27 mouse cellular contexts compared by ENCODE assay signal in the genomic region with DNA sequence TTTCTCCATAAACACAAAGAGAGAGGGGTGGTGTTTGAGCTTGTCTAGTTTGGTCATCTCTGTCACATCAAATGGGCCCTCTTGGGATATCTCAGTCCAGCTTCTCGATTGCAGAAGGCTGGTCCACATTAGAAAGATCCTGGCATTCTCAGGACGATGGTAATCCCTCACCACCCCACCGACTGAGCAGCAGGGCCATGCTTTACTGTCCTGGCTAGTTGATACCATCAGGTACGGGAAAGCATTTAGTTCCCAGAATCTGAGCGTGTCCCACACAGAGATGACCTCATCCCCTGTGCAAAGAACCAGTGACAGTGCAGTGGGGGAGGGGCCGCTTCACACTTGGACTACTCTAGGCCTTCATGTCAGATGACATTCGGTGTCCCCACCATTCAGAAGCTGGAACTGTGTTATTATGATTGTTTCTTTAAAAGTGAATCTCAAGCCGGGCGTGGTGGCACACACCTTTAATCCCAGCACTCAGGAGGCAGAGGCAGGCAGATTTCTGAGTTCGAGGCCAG.
A peak's percentile ranks its signal among the peaks of the same experiment; 100 is the strongest.
DNase-seq lines count a peak whose midpoint lies in the region; ATAC-seq and TF ChIP-seq lines count a peak whose summit lies in the region.
"Had no signal": no experiment of that assay in that cellular context is flagged by ENCODE, and none has a peak within 500 bp of the region (broad histone marks: within the 10 kb centered on the region; RNA-seq: fewer than 3 reads in every experiment).

No protein-coding gene starts in this region.

- 0 out of 2 replicates have a peak, but pooled peaks have one; percentile 16 for ATAC-seq in intestine, postnatal 0 days
- no peak for ATAC-seq in intestine, embryonic 15.5 days
- 0 out of 2 replicates have a peak, but pooled peaks have one; percentile 26 for ATAC-seq in limb, embryonic 11.5 days (ENCODE audit: insufficient number of reproducible peaks, low FRiP score, low TSS enrichment, low read depth)
- 0 out of 2 replicates have a peak, but pooled peaks have one; percentile 17 for ATAC-seq in stomach, embryonic 16.5 days (ENCODE audit: insufficient read depth, low FRiP score)
- no peak for ATAC-seq in stomach, postnatal 0 days (ENCODE audit: low FRiP score, low TSS enrichment)
- ATAC-seq: forebrain, embryonic 13.5 days; forebrain, embryonic 16.5 days; hindbrain, embryonic 16.5 days; Patski had no signal

- H3K27me3 ChIP-seq in intestine, postnatal 0 days (replicated peaks; ENCODE audit: control insufficient read depth, insufficient read depth, low read length) = no peaks in the 10 kb centered on the region
- no peaks in the 10 kb centered on the region for H3K27me3 ChIP-seq in intestine, embryonic 15.5 days (replicated peaks)
- no peaks in the 10 kb centered on the region for H3K27me3 ChIP-seq in limb, embryonic 11.5 days (ENCODE audit: control insufficient read depth, insufficient read depth, low read length)
- H3K27me3 ChIP-seq in limb, embryonic 10.5 days (ENCODE audit: low read depth, poor library complexity, severe bottlenecking) = no peaks in the 10 kb centered on the region
- no peaks in the 10 kb centered on the region for H3K27me3 ChIP-seq in stomach, embryonic 16.5 days (ENCODE audit: control insufficient read depth, insufficient read depth, low read length)
- H3K27me3 ChIP-seq in stomach, postnatal 0 days (ENCODE audit: control insufficient read depth, insufficient read depth, low read length) = no peaks in the 10 kb centered on the region
- H3K27me3 ChIP-seq: CH12.LX; forebrain, embryonic 13.5 days; heart, embryonic 12.5 days; heart, embryonic 15.5 days; hindbrain, embryonic 13.5 days; Patski had no signal

- no peak overlapping the region for H3K9ac ChIP-seq in intestine, postnatal 0 days (ENCODE audit: low read depth, low read length)
- no peak overlapping the region for H3K9ac ChIP-seq in intestine, embryonic 15.5 days
- no peak overlapping the region for H3K9ac ChIP-seq in limb, embryonic 11.5 days (ENCODE audit: low read length)
- H3K9ac ChIP-seq in stomach, embryonic 16.5 days (ENCODE audit: low read length) = no peak overlapping the region
- no peak overlapping the region for H3K9ac ChIP-seq in stomach, postnatal 0 days (ENCODE audit: low read length)
- H3K9ac ChIP-seq: forebrain, embryonic 13.5 days; heart, embryonic 12.5 days; heart, embryonic 15.5 days; hindbrain, embryonic 13.5 days had no signal

- H3K27ac ChIP-seq in intestine, postnatal 0 days (ENCODE audit: low read depth, low read length) = no peak overlapping the region
- H3K27ac ChIP-seq in intestine, embryonic 15.5 days = no peak overlapping the region
- no peak overlapping the region for H3K27ac ChIP-seq in limb, embryonic 11.5 days (replicated peaks; ENCODE audit: low read depth, low read length)
- no peak overlapping the region for H3K27ac ChIP-seq in limb, embryonic 10.5 days
- H3K27ac ChIP-seq in stomach, embryonic 16.5 days (ENCODE audit: low read length) = no peak overlapping the region
- no peak overlapping the region for H3K27ac ChIP-seq in stomach, postnatal 0 days (replicated peaks)
- H3K27ac ChIP-seq: forebrain, embryonic 10.5 days; forebrain, embryonic 13.5 days; heart, embryonic 15.5 days; hindbrain, embryonic 10.5 days; hindbrain, embryonic 13.5 days had no signal

- no peaks in the 10 kb centered on the region; the same call in 1 of the 2 replicates for H3K36me3 ChIP-seq in intestine, postnatal 0 days (ENCODE audit: control insufficient read depth, insufficient read depth)
- H3K36me3 ChIP-seq in intestine, embryonic 15.5 days = no peaks in the 10 kb centered on the region
- no peaks in the 10 kb centered on the region for H3K36me3 ChIP-seq in limb, embryonic 11.5 days (ENCODE audit: control insufficient read depth, insufficient read depth, low read length)
- H3K36me3 ChIP-seq in limb, embryonic 10.5 days = no peaks in the 10 kb centered on the region
- H3K36me3 ChIP-seq in stomach, embryonic 16.5 days (ENCODE audit: control insufficient read depth, insufficient read depth, low read length) = 0 out of 2 replicates have a peak, but pooled peaks cover 3% of the 10 kb centered on the region
- H3K36me3 ChIP-seq in stomach, postnatal 0 days (ENCODE audit: control insufficient read depth, insufficient read depth, low read length) = no peaks in the 10 kb centered on the region
- H3K36me3 ChIP-seq: forebrain, embryonic 10.5 days; G1E; hindbrain, embryonic 10.5 days had no signal

- no peak overlapping the region for H3K4me3 ChIP-seq in intestine, postnatal 0 days (ENCODE audit: low read depth, low read length)
- H3K4me3 ChIP-seq in intestine, embryonic 15.5 days (replicated peaks) = no peak overlapping the region
- no peak overlapping the region for H3K4me3 ChIP-seq in limb, embryonic 11.5 days (ENCODE audit: low read depth, low read length)
- no peak overlapping the region for H3K4me3 ChIP-seq in limb, embryonic 10.5 days
- H3K4me3 ChIP-seq in stomach, embryonic 16.5 days (replicated peaks; ENCODE audit: low read length) = no peak overlapping the region
- H3K4me3 ChIP-seq in stomach, postnatal 0 days (ENCODE audit: low read depth, low read length) = no peak overlapping the region
- H3K4me3 ChIP-seq: forebrain, embryonic 10.5 days; forebrain, embryonic 13.5 days; heart, embryonic 12.5 days; heart, embryonic 15.5 days; hindbrain, embryonic 10.5 days; hindbrain, embryonic 13.5 days had no signal

- no peak for TF ChIP-seq CTCF in intestine, postnatal 0 days (IDR thresholded peaks at IDR 0.05; ENCODE audit: low read depth)
- TF ChIP-seq CTCF in stomach, postnatal 0 days (IDR thresholded peaks at IDR 0.05; ENCODE audit: low read depth) = no peak

- no peaks in the 10 kb centered on the region for H3K4me1 ChIP-seq in intestine, postnatal 0 days (replicated peaks; ENCODE audit: control insufficient read depth, insufficient read depth, low read length)
- H3K4me1 ChIP-seq in intestine, embryonic 15.5 days (replicated peaks) = no peaks in the 10 kb centered on the region
- H3K4me1 ChIP-seq in limb, embryonic 11.5 days (ENCODE audit: control insufficient read depth, insufficient read depth, low read length) = no peaks in the 10 kb centered on the region
- peaks cover 4% of the 10 kb centered on the region; the same call in 1 of the 2 replicates for H3K4me1 ChIP-seq in limb, embryonic 10.5 days
- no peaks in the 10 kb centered on the region for H3K4me1 ChIP-seq in stomach, embryonic 16.5 days (ENCODE audit: control insufficient read depth, insufficient read depth, low read length)
- no peaks in the 10 kb centered on the region for H3K4me1 ChIP-seq in stomach, postnatal 0 days (replicated peaks; ENCODE audit: control insufficient read depth, insufficient read depth)
- H3K4me1 ChIP-seq: forebrain, embryonic 10.5 days; forebrain, embryonic 13.5 days; heart, embryonic 15.5 days; hindbrain, embryonic 10.5 days; hindbrain, embryonic 13.5 days had no signal

- no peaks in the 10 kb centered on the region for H3K9me3 ChIP-seq in intestine, postnatal 0 days (ENCODE audit: control insufficient read depth)
- H3K9me3 ChIP-seq in intestine, embryonic 15.5 days = no peaks in the 10 kb centered on the region
- H3K9me3 ChIP-seq in limb, embryonic 11.5 days (ENCODE audit: control insufficient read depth, low read length) = no peaks in the 10 kb centered on the region
- no peaks in the 10 kb centered on the region for H3K9me3 ChIP-seq in limb, embryonic 10.5 days (replicated peaks)
- H3K9me3 ChIP-seq in stomach, embryonic 16.5 days (replicated peaks; ENCODE audit: control insufficient read depth, low read length) = peaks cover 6% of the 10 kb centered on the region; the same call in 1 of the 2 replicates
- no peaks in the 10 kb centered on the region for H3K9me3 ChIP-seq in stomach, postnatal 0 days (ENCODE audit: control insufficient read depth, low read length)
- H3K9me3 ChIP-seq: forebrain, embryonic 13.5 days; hindbrain, embryonic 10.5 days had no signal

- 94% methylated on average over 10 of the region's 10 CpGs for WGBS in intestine, postnatal 0 days
- WGBS in intestine, embryonic 15.5 days = 95% methylated on average over 10 of the region's 10 CpGs
- WGBS in limb, embryonic 11.5 days = 91% methylated on average over 10 of the region's 10 CpGs
- WGBS in limb, embryonic 10.5 days = 91% methylated on average over 10 of the region's 10 CpGs
- WGBS in stomach, embryonic 16.5 days = 88% methylated on average over 10 of the region's 10 CpGs
- WGBS in stomach, postnatal 0 days = 92% methylated on average over 9 of the region's 10 CpGs

- DNase-seq in limb, embryonic 11.5 days (ENCODE audit: low spot score) = no peak
- no peak for DNase-seq in limb, embryonic 10.5 days (ENCODE audit: low spot score)
- no peak for DNase-seq in stomach, postnatal 0 days (ENCODE audit: low spot score)
- DNase-seq: adrenal gland, postnatal 10 days; adrenal gland, postnatal 36 days; B cell, adult 2 months; cerebellum, adult 18-20 months; cerebellum, adult 9-10 months; cerebellum, postnatal 14 days; gastrocnemius, postnatal 10 days; gastrocnemius, postnatal 36 days; heart, postnatal 10 days; heart, postnatal 36 days had no signal

- H3K4me2 ChIP-seq in intestine, postnatal 0 days (replicated peaks; ENCODE audit: low read depth) = no peak overlapping the region
- no peak overlapping the region for H3K4me2 ChIP-seq in intestine, embryonic 15.5 days (replicated peaks)
- no peak overlapping the region for H3K4me2 ChIP-seq in limb, embryonic 11.5 days (ENCODE audit: low read depth, severe bottlenecking)
- H3K4me2 ChIP-seq in stomach, embryonic 16.5 days (ENCODE audit: low read depth, low read length) = no peak overlapping the region
- H3K4me2 ChIP-seq in stomach, postnatal 0 days (replicated peaks; ENCODE audit: low read depth) = no peak overlapping the region
- H3K4me2 ChIP-seq: forebrain, embryonic 13.5 days; heart, embryonic 12.5 days; heart, embryonic 15.5 days; hindbrain, embryonic 13.5 days had no signal

- TF ChIP-seq EP300 in stomach, postnatal 0 days (optimal IDR thresholded peaks at IDR 0.05) = no peak

Comparison
In these comparisons a context has a peak if more than half of its experiments do, and no peak if none do; other contexts are left out.
1. ATAC-seq: peak in intestine, postnatal 0 days (single experiment), limb, embryonic 11.5 days (single experiment) and stomach, embryonic 16.5 days (single experiment); none in intestine, embryonic 15.5 days (single experiment) and stomach, postnatal 0 days (single experiment).